Mouse (Mus musculus): ENCODE measurements around the gene Vta1. TPM values are rescaled to one million over a fixed set of nuclear protein-coding genes. Genes with fewer than 3 reads are reported as not detected.

Vta1 gene
- polyA plus RNA-seq (2014; fragmentation: Nextera tagmentation; extraction: Ambion mirVana): 212 and 214 TPM in 2 replicates

- H3K27ac ChIP-seq (ENCODE audit: low read depth, low read length): peak within 1 kb of the TSS; percentile 80
- no peaks in the 10 kb centered on the region for H3K27me3 ChIP-seq (ENCODE audit: control insufficient read depth, insufficient read depth, low read length)
- H3K9me3 ChIP-seq (ENCODE audit: control insufficient read depth, low read length): no peaks in the 10 kb centered on the region
- ATAC-seq (ENCODE audit: insufficient read depth, low FRiP score, low TSS enrichment): peak; percentile 91
- H3K4me2 ChIP-seq (ENCODE audit: low read depth): peak within 1 kb of the TSS; percentile 58
- H3K4me3 ChIP-seq (ENCODE audit: low read depth, low read length): peak within 1 kb of the TSS; percentile 79
- DNase-seq (ENCODE audit: low spot score): peak; percentile 96
- 0% methylated on average over 50 of the region's 50 CpGs for WGBS
- H3K4me1 ChIP-seq (ENCODE audit: control insufficient read depth, insufficient read depth, low read length): peaks cover 4% of the 10 kb centered on the region; the same call in 1 of the 2 replicates
- peak within 1 kb of the TSS; percentile 87 for H3K9ac ChIP-seq (ENCODE audit: low read length)
- H3K36me3 ChIP-seq (ENCODE audit: control insufficient read depth, insufficient read depth, low read length): no peaks in the 10 kb centered on the region
These were observed at the start of gene Vta1, which contains the start of gene Nmbr for GRCm38 (mm10) chr10:14705072-14706066. TSS of gene Vta1 (minus strand) at chr10:14705560. TSS of gene Nmbr (plus strand) at chr10:14705591.

DNA sequence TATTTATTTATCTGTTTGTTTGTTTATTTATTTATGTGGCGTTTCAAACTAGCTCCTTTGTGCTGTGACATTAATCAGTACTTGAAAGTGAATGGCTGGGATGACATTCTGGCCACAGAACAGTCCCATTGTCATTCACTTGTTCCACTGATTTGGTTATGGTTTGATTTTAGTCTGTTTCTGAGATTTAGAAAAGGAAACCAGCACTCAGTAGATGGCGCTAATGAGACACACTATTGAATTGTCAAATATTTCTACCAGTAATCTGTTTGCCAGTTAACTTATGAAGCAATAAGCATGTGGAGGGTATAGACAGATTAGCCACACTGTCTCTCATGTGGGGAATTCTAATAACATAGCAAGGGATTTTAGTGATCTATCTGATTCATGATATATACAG is 28.9 kb upstream of the Vta1 start:
- Histone ChIP-seq H3K27ac (ENCODE audit: low read depth, low read length) (no peak overlapping the region), H3K9ac (ENCODE audit: low read length) (no peak overlapping the region), H3K9me3 (ENCODE audit: control insufficient read depth, low read length) (no peaks in the 10 kb centered on the region), H3K4me2 (ENCODE audit: low read depth) (no peak overlapping the region), H3K36me3 (ENCODE audit: control insufficient read depth, insufficient read depth, low read length) (no peaks in the 10 kb centered on the region), H3K4me3 (ENCODE audit: low read depth, low read length) (no peak overlapping the region), H3K4me1 (ENCODE audit: control insufficient read depth, insufficient read depth, low read length) (no peaks in the 10 kb centered on the region), H3K27me3 (ENCODE audit: control insufficient read depth, insufficient read depth, low read length) (no peaks in the 10 kb centered on the region)
- DNase-seq (ENCODE audit: low spot score) (peak; percentile 17), ATAC-seq (ENCODE audit: insufficient read depth, low FRiP score, low TSS enrichment) (no peak; the same call in 1 of the 2 replicates)
- 14% methylated on average over 2 of the region's 2 CpGs for WGBS

- ATAC-seq (ENCODE audit: insufficient read depth, low FRiP score, low TSS enrichment) (no peak), DNase-seq (ENCODE audit: low spot score) (no peak)
- H3K27me3 ChIP-seq (ENCODE audit: control insufficient read depth, insufficient read depth, low read length): no peaks in the 10 kb centered on the region
- no peaks in the 10 kb centered on the region for H3K4me1 ChIP-seq (ENCODE audit: control insufficient read depth, insufficient read depth, low read length)
- 77% methylated on average over 9 of the region's 9 CpGs for WGBS
- no peak overlapping the region for H3K9ac ChIP-seq (ENCODE audit: low read length)
- no peak overlapping the region for H3K4me3 ChIP-seq (ENCODE audit: low read depth, low read length)
- no peak overlapping the region for H3K27ac ChIP-seq (ENCODE audit: low read depth, low read length)
- no peaks in the 10 kb centered on the region for H3K36me3 ChIP-seq (ENCODE audit: control insufficient read depth, insufficient read depth, low read length)
- H3K4me2 ChIP-seq (ENCODE audit: low read depth): no peak overlapping the region
- H3K9me3 ChIP-seq (ENCODE audit: control insufficient read depth, low read length): no peaks in the 10 kb centered on the region
These were observed 20.3 kb upstream of the Vta1 start for GRCm38 (mm10) chr10:14725671-14726070.

GRCm38 (mm10) chr10:14718114-14718513 is 12.8 kb upstream of the Vta1 start, which contains the start of gene Gje1:
TSS of gene Gje1 (minus strand) at chr10:14718214.
- no peaks in the 10 kb centered on the region for H3K27me3 ChIP-seq (ENCODE audit: control insufficient read depth, insufficient read depth, low read length)
- no peaks in the 10 kb centered on the region for H3K4me1 ChIP-seq (ENCODE audit: control insufficient read depth, insufficient read depth, low read length)
- no peaks in the 10 kb centered on the region for H3K36me3 ChIP-seq (ENCODE audit: control insufficient read depth, insufficient read depth, low read length)
- DNase-seq (ENCODE audit: low spot score) (no peak), ATAC-seq (ENCODE audit: insufficient read depth, low FRiP score, low TSS enrichment) (no peak)
- H3K27ac ChIP-seq (ENCODE audit: low read depth, low read length): no peak within 1 kb of the TSS
- no peak within 1 kb of the TSS for H3K4me2 ChIP-seq (ENCODE audit: low read depth)
- no peak within 1 kb of the TSS for H3K9ac ChIP-seq (ENCODE audit: low read length)
- H3K4me3 ChIP-seq (ENCODE audit: low read depth, low read length): no peak within 1 kb of the TSS
- WGBS: 67% methylated on average over 3 of the region's 3 CpGs
- H3K9me3 ChIP-seq (ENCODE audit: control insufficient read depth, low read length): no peaks in the 10 kb centered on the region

DNA sequence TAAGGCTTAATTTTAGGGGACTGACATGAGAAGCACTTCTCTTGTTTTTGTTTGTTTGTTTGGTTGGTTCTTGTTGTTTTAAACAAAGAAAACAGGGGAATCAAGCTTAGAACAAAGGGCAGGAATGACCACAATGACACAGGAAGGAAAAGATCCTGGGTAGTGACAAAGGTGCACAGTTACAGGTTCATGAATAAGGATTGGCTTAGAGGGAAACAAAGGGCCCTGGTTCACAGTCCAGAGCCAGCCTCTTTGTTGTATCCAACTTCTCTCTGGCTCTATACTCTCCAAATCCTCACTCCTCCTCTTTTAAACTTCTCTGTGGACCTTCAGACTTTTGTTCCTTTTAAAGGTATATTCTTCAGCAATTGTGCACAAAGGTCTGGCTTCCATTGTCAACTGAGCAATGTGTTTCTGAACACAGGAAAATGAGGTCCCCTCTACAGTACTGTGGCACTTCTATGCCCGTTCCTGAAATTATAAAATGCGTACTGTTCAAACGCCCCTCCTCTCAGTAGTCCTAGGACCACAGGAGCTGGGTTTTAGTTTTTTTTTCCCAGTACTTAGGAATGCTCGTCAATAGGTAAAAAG is 1.4 kb downstream of the Vta1 start:
- DNase-seq (ENCODE audit: low spot score) (no peak), ATAC-seq (ENCODE audit: insufficient read depth, low FRiP score, low TSS enrichment) (peak; percentile 54)
- no peaks in the 10 kb centered on the region for H3K9me3 ChIP-seq (ENCODE audit: control insufficient read depth, low read length)
- H3K9ac ChIP-seq (ENCODE audit: low read length): peak overlapping the region; percentile 87
- no peaks in the 10 kb centered on the region for H3K36me3 ChIP-seq (ENCODE audit: control insufficient read depth, insufficient read depth, low read length)
- H3K27ac ChIP-seq (ENCODE audit: low read depth, low read length): peak overlapping the region; percentile 24
- H3K4me2 ChIP-seq (ENCODE audit: low read depth): peak overlapping the region; percentile 58
- peak overlapping the region; percentile 79 for H3K4me3 ChIP-seq (ENCODE audit: low read depth, low read length)
- H3K4me1 ChIP-seq (ENCODE audit: control insufficient read depth, insufficient read depth, low read length): peaks cover 4% of the 10 kb centered on the region; the same call in 1 of the 2 replicates
- WGBS: 47% methylated on average over 4 of the region's 4 CpGs
- H3K27me3 ChIP-seq (ENCODE audit: control insufficient read depth, insufficient read depth, low read length): no peaks in the 10 kb centered on the region

DNA sequence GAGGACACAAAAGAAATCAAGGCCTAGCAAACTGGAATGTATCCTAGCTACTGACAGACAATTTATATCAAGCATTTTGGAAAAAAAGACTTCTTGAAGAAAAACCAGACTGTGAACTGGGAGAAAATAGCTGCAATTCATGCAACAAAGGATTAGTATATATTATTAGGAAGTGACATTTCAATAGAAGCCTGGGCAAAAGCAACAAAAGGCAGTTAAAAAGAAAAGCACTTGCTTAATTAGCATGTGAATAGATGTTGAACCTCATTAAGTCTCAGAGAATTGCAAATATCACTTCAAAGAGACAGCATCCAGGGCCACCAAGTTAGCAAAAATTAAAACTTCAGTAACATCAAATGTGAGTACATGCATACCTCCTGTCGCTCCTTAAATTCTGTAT is 2.1 kb downstream of the Vta1 start:
- Histone ChIP-seq H3K4me1 (ENCODE audit: control insufficient read depth, insufficient read depth, low read length) (peaks cover 4% of the 10 kb centered on the region; the same call in 1 of the 2 replicates), H3K27me3 (ENCODE audit: control insufficient read depth, insufficient read depth, low read length) (no peaks in the 10 kb centered on the region), H3K9me3 (ENCODE audit: control insufficient read depth, low read length) (no peaks in the 10 kb centered on the region), H3K36me3 (ENCODE audit: control insufficient read depth, insufficient read depth, low read length) (no peaks in the 10 kb centered on the region), H3K4me3 (ENCODE audit: low read depth, low read length) (0 out of 2 replicates have a peak overlapping the region, but pooled peaks have one; percentile 79), H3K9ac (ENCODE audit: low read length) (no peak overlapping the region; the same call in 1 of the 2 replicates), H3K4me2 (ENCODE audit: low read depth) (peak overlapping the region; percentile 58), H3K27ac (ENCODE audit: low read depth, low read length) (peak overlapping the region; percentile 24)
- 37% methylated on average over 1 of the region's 1 CpGs for WGBS
- peak; percentile 26 for ATAC-seq (ENCODE audit: insufficient read depth, low FRiP score, low TSS enrichment)
- peak; percentile 20 for DNase-seq (ENCODE audit: low spot score)

GRCm38 (mm10) chr10:14690349-14690748 is 15.0 kb downstream of the Vta1 start:
- 83% methylated on average over 3 of the region's 3 CpGs for WGBS
- Histone ChIP-seq H3K36me3 (ENCODE audit: control insufficient read depth, insufficient read depth, low read length) (no peaks in the 10 kb centered on the region), H3K4me2 (ENCODE audit: low read depth) (no peak overlapping the region), H3K27me3 (ENCODE audit: control insufficient read depth, insufficient read depth, low read length) (no peaks in the 10 kb centered on the region), H3K9ac (ENCODE audit: low read length) (no peak overlapping the region), H3K27ac (ENCODE audit: low read depth, low read length) (no peak overlapping the region), H3K9me3 (ENCODE audit: control insufficient read depth, low read length) (no peaks in the 10 kb centered on the region), H3K4me1 (ENCODE audit: control insufficient read depth, insufficient read depth, low read length) (no peaks in the 10 kb centered on the region), H3K4me3 (ENCODE audit: low read depth, low read length) (no peak overlapping the region)
- ATAC-seq (ENCODE audit: insufficient read depth, low FRiP score, low TSS enrichment) (no peak), DNase-seq (ENCODE audit: low spot score) (no peak)

GRCm38 (mm10) chr10:14688785-14689442 is 16.4 kb downstream of the Vta1 start:
- no peak overlapping the region for H3K4me2 ChIP-seq (ENCODE audit: low read depth)
- 91% methylated on average over 6 of the region's 6 CpGs for WGBS
- H3K27ac ChIP-seq (ENCODE audit: low read depth, low read length): no peak overlapping the region
- H3K4me3 ChIP-seq (ENCODE audit: low read depth, low read length): no peak overlapping the region
- H3K27me3 ChIP-seq (ENCODE audit: control insufficient read depth, insufficient read depth, low read length): no peaks in the 10 kb centered on the region
- no peak overlapping the region for H3K9ac ChIP-seq (ENCODE audit: low read length)
- H3K9me3 ChIP-seq (ENCODE audit: control insufficient read depth, low read length): no peaks in the 10 kb centered on the region
- DNase-seq (ENCODE audit: low spot score) (no peak), ATAC-seq (ENCODE audit: insufficient read depth, low FRiP score, low TSS enrichment) (no peak)
- no peaks in the 10 kb centered on the region for H3K4me1 ChIP-seq (ENCODE audit: control insufficient read depth, insufficient read depth, low read length)
- H3K36me3 ChIP-seq (ENCODE audit: control insufficient read depth, insufficient read depth, low read length): no peaks in the 10 kb centered on the region
